Mouse (Mus musculus) brain, embryonic 14.5 days (tissue): Measurements from ENCODE around the gene Zfp775.

Experiments
- CTCF ChIP-seq: fragments of 200-500 bp; IDR thresholded peaks from 2 replicates; pipeline ENCODE4 v1.5.1; 2012; ENCODE audit warnings: inconsistent platforms, mild to moderate bottlenecking, moderate library complexity, borderline replicate concordance; ENCODE audit not compliant: insufficient read depth, insufficient read length; ENCODE audit errors: extremely low read depth
- POLR2A ChIP-seq: fragments of 200-500 bp; IDR thresholded peaks from 2 replicates; pipeline ENCODE4 v1.6.1; 2012; ENCODE audit warnings: mild to moderate bottlenecking, inconsistent platforms, borderline replicate concordance; ENCODE audit not compliant: poor library complexity, insufficient read depth, insufficient read length, severe bottlenecking; ENCODE audit errors: extremely low read depth

- TF ChIP-seq CTCF (peak; percentile 19; the same call in 1 of the 2 replicates), POLR2A (no peak)
Observed at GRCm38 (mm10) chr6:48582037-48582436, 19.8 kb upstream of the Zfp775 start.
